Mouse (Mus musculus) kidney, adult 2 months (tissue): ENCODE data around the gene Caln1.

ENCODE experiments used
- CTCF ChIP-seq: fragments of 200-500 bp; conservative IDR thresholded peaks from 2 replicates; pipeline ENCODE4 v1.5.1; 2011; ENCODE audit warnings: low read depth, mild to moderate bottlenecking, control low read depth, low read length, moderate library complexity, mixed read lengths; ENCODE audit not compliant: insufficient read depth, insufficient read length
- POLR2A ChIP-seq: fragments of 200-500 bp; IDR thresholded peaks from one replicate; pipeline ENCODE4 v1.6.1; 2011; ENCODE audit warnings: low read depth, low read length, control low read depth

- TF ChIP-seq CTCF = no peak
- no peak for TF ChIP-seq POLR2A
These were observed 111.0 kb downstream of the Caln1 start for GRCm38 (mm10) chr5:130480290-130480689.
